Mouse (Mus musculus) forebrain, embryonic 16.5 days (tissue): ENCODE results near the gene Nol4l. TPM values are rescaled to one million over a fixed set of nuclear protein-coding genes. Genes with fewer than 3 reads are reported as not detected.
"Not testable (repeated sequence)": the region's sequence is repeated elsewhere in the genome, so short reads cannot be mapped to it uniquely, and the experiment has no call there.

Source experiments
- ATAC-seq: fragments of 200-750 bp; cut with Nextera tagmentation; 2 replicates; pipeline ENCODE4 v1.8.0; 2017; ENCODE audit warnings: mild to moderate bottlenecking, moderate library complexity
- H3K27ac ChIP-seq: fragments of 300-500 bp; sonication (generic); 2 replicates; pipeline ENCODE4 v1.5.1; 2014; ENCODE audit warnings: low read length, control low read depth
- H3K27me3 ChIP-seq: fragments of 300-500 bp; sonication (generic); replicated peaks from 2 replicates; pipeline ENCODE4 v1.6.1; 2014; ENCODE audit warnings: low read length; ENCODE audit not compliant: control insufficient read depth, insufficient read depth
- H3K36me3 ChIP-seq: fragments of 300-500 bp; sonication (generic); 2 replicates; pipeline ENCODE4 v1.6.1; 2014; ENCODE audit not compliant: control insufficient read depth, insufficient read depth
- H3K4me1 ChIP-seq: fragments of 300-500 bp; sonication (generic); replicated peaks from 2 replicates; pipeline ENCODE4 v1.6.1; 2014; ENCODE audit warnings: low read length; ENCODE audit not compliant: control insufficient read depth, insufficient read depth
- H3K4me2 ChIP-seq: fragments of 300-500 bp; sonication (generic); 2 replicates; pipeline ENCODE4 v1.6.1; 2014; ENCODE audit warnings: mild to moderate bottlenecking, low read length, control low read depth
- H3K4me3 ChIP-seq: fragments of 300-500 bp; sonication (generic); replicated peaks from 2 replicates; pipeline ENCODE4 v1.5.1; 2014; ENCODE audit warnings: mild to moderate bottlenecking, low read length, control low read depth
- H3K9ac ChIP-seq: fragments of 300-500 bp; sonication (generic); replicated peaks from 2 replicates; pipeline ENCODE4 v1.6.1; 2014; ENCODE audit warnings: low read depth, low read length, control low read depth
- H3K9me3 ChIP-seq: fragments of 300-500 bp; sonication (generic); 2 replicates; pipeline ENCODE4 v1.6.1; 2016; ENCODE audit warnings: low read length; ENCODE audit not compliant: control insufficient read depth
- WGBS: fragments of 180-500 bp; shearing (Covaris S2); extraction: QIAGEN DNeasy Blood & Tissue Kit; methylation state at CpG from one replicate; pipeline ENCODE4 v1.1.7; 2014; 5-methylcytosine and 5-hydroxymethylcytosine counted together
- polyA plus RNA-seq: library from polyadenylated mRNA; unstranded; fragments of >200 nt; fragmentation: Nextera tagmentation; extraction: Ambion mirVana; gene quantifications from 2 replicates; pipeline ENCODE4 v1.2.1, GENCODE M21; 2015

The Nol4l gene
- polyA plus RNA-seq, 1 experiment from 2014 or later = 50.4 TPM

DNA sequence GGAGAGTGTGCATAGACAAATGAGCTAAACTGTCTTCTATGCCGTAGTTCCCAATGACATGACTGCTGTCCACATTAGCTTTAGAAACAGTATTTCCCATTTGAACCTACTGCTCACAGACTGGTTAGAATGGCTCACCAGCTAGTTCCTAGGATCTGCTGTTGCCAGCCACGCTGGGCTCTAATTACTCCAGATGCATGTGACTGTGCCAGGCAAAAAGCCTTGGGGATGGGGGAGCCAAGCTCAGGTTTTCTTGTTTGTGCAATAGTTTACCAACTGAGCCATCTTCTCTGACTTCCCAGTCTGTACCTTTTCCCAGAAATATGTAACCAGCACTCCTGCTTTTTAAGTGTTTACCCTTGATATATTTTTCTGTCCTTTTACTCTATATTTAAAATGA lies 154.4 kb downstream of the Nol4l start:
- Histone ChIP-seq H3K36me3 (no peaks in the 10 kb centered on the region), H3K9me3 (no peaks in the 10 kb centered on the region), H3K4me3 (no peak overlapping the region), H3K27ac (no peak overlapping the region), H3K9ac (no peak overlapping the region), H3K27me3 (no peaks in the 10 kb centered on the region), H3K4me1 (peaks cover 4% of the 10 kb centered on the region), H3K4me2 (no peak overlapping the region)
- WGBS = 51% methylated on average over 2 of the region's 2 CpGs
- no peak for ATAC-seq

DNA sequence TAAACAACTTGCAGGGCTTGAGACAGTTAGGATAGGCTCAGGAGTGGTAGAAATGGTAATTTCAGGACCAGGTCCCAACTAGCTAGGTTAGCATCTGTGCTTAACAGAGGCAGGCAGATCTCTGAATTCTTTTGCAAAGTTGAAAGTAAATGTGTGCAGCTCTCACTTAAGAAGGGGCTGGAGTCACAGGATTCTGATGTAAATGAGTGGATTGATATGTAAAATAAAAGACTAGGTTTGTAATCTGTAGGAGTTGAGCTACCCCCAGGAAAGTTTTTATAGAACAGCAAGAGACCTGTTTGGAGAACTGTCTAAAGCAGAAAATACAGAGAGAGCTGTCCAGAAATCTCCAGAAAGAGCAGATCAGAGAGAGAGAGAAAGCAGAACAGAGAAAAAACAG lies 158.9 kb downstream of the Nol4l start:
- peaks cover 4% of the 10 kb centered on the region for H3K4me1 ChIP-seq
- ATAC-seq = no peak
- H3K4me3 ChIP-seq = no peak overlapping the region
- H3K27me3 ChIP-seq = no peaks in the 10 kb centered on the region
- H3K4me2 ChIP-seq = no peak overlapping the region
- H3K9me3 ChIP-seq = no peaks in the 10 kb centered on the region
- no peak overlapping the region for H3K9ac ChIP-seq
- peaks cover 15% of the 10 kb centered on the region for H3K36me3 ChIP-seq
- H3K27ac ChIP-seq = no peak overlapping the region

DNA sequence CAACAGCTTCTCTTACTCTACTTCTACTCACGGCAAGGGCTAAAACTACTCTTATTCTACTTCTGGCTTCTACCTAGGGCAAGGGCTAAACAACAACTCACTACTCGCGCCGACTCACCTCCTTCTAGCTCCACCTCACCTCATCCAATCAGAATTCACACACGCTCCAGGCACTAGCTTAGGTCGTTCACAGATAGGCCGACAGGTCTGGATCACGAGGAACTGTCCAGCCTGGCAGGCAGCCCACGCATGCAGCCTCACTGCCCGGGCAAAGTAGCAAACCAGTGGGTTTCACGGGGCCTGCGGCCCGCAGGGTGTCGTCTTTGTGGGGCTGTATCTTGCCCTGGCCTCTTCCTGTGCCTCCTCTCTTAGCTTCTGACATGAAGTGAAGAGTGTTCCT lies 165.2 kb downstream of the Nol4l start:
- not testable (repeated sequence) for ATAC-seq, H3K27me3 ChIP-seq, H3K9ac ChIP-seq, H3K4me2 ChIP-seq, H3K4me1 ChIP-seq, H3K9me3 ChIP-seq, H3K27ac ChIP-seq, H3K4me3 ChIP-seq
- peaks cover 24% of the 10 kb centered on the region for H3K36me3 ChIP-seq
- WGBS = 94% methylated on average over 14 of the region's 14 CpGs

DNA sequence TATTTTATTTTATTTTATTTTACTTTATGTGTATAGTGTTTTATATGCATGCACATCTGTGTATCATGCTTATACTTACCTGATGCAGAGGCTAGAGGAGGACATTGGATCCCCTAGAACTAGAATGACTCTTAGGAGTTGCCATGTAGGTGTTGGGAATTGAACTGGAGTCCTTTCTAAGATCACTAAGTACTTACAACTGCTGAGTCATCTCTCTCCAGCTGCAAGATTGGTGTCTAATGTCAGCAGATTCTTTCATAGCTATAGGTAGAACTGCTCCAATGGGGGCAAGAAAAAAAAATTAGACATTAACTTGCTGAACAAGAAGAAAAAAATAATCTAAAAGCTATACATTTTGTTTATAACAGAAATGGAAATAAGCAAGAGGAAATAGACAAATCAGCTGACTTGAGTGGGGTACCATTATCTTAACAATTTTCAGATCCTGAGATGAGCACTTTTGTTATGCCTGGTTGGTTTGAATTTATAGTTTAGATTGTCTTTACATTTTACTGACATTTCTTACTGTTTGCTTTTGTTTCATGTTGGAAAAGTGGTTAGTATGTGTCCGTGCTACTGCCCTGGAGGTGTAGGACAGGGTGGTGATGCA lies 168.6 kb downstream of the Nol4l start:
- H3K4me2 ChIP-seq = no peak overlapping the region
- H3K9ac ChIP-seq = no peak overlapping the region
- H3K27ac ChIP-seq = no peak overlapping the region
- 94% methylated on average over 1 of the region's 1 CpGs for WGBS
- no peak overlapping the region for H3K4me3 ChIP-seq
- H3K4me1 ChIP-seq = no peaks in the 10 kb centered on the region
- no peaks in the 10 kb centered on the region for H3K9me3 ChIP-seq
- ATAC-seq = no peak
- H3K27me3 ChIP-seq = no peaks in the 10 kb centered on the region
- peaks cover 22% of the 10 kb centered on the region for H3K36me3 ChIP-seq

Other genes with a start within 250 kb of the Nol4l start
- 21.9 and 24.1 TPM in 2 replicates for gene Kif3b, start 238.6 kb downstream of the Nol4l start, polyA plus RNA-seq
- 10.9 and 11.3 TPM in 2 replicates for gene Asxl1, start 184.1 kb downstream of the Nol4l start, polyA plus RNA-seq
- gene 4930404H24Rik, start 37.2 kb downstream of the Nol4l start, polyA plus RNA-seq = not detected in 2 replicates
- gene Commd7, start 102.8 kb upstream of the Nol4l start, polyA plus RNA-seq = 99.8 and 108 TPM in 2 replicates
- 3.1 and 3.4 TPM in 2 replicates for gene Dnmt3b, start 119.5 kb upstream of the Nol4l start, polyA plus RNA-seq
- not detected in 2 replicates for gene Dnmt3c, start 166.7 kb upstream of the Nol4l start, polyA plus RNA-seq
- 414 and 456 TPM in 2 replicates for gene Mapre1, start 211.3 kb upstream of the Nol4l start, polyA plus RNA-seq
- 0.27 TPM in 1 of 2 replicates, not detected in the other for gene Efcab8, start 250.0 kb upstream of the Nol4l start, polyA plus RNA-seq